Mouse (Mus musculus) heart, postnatal 36 days (tissue): ENCODE results near the gene Glb1l2. TPM values are rescaled to one million over a fixed set of nuclear protein-coding genes. Genes with fewer than 3 reads are reported as not detected.

Experiments
- DNase-seq, 2 experiments: peaks; one replicate each; pipeline ENCODE4 v3.0.0; 2021 to 2022
- intact Hi-C: fragments of 180-260 bp; cut with DNase I; formaldehyde crosslinking; loops from one replicate; pipeline ENCODE4 v1.15.1; 2025
- total RNA-seq, 2 experiments: library from RNA; stranded (reverse); gene quantifications; 2 replicates each; pipeline ENCODE4 v1.2.3; 2021

The Glb1l2 gene
- under 1 TPM; 0.16 to 0.56 TPM for total RNA-seq

- intact Hi-C loops, result no loop called here
- peak; percentile 75 to 81 for DNase-seq
Observed at GRCm38 (mm10) chr9:26805935-26806666, at the start of gene Glb1l2. TSS of gene Glb1l2 (minus strand) at chr9:26806468.

GRCm38 (mm10) chr9:26831089-26831488 lies 24.8 kb upstream of the Glb1l2 start:
- intact Hi-C loops, result no loop called here
- no peak for DNase-seq

GRCm38 (mm10) chr9:26819942-26820341 lies 13.7 kb upstream of the Glb1l2 start:
- intact Hi-C loops, result no loop called here
- no peak for DNase-seq

- DNase-seq, result no peak
- intact Hi-C loops, result no loop called here
Observed at GRCm38 (mm10) chr9:26808735-26809134, 2.5 kb upstream of the Glb1l2 start.

- intact Hi-C loops, result no loop called here
- DNase-seq, result no peak
Observed at GRCm38 (mm10) chr9:26804321-26804720, 1.9 kb downstream of the Glb1l2 start.

- intact Hi-C loops, result no loop called here
Observed at GRCm38 (mm10) chr9:26800357-26800756, 5.9 kb downstream of the Glb1l2 start.

GRCm38 (mm10) chr9:26798731-26799130 lies 7.5 kb downstream of the Glb1l2 start:
- intact Hi-C loops, result no loop called here
- no peak for DNase-seq

More at GRCm38 (mm10) chr9:26800357-26800756, 5.9 kb downstream of the Glb1l2 start:
- no peak for DNase-seq

- DNase-seq, result no peak
- intact Hi-C loops, result no loop called here
Observed at GRCm38 (mm10) chr9:26798205-26798604, 8.1 kb downstream of the Glb1l2 start.

- DNase-seq, result no peak
Observed at GRCm38 (mm10) chr9:26792829-26793228, 13.4 kb downstream of the Glb1l2 start.

GRCm38 (mm10) chr9:26783414-26783975 lies 22.8 kb downstream of the Glb1l2 start:
- intact Hi-C loops, result no loop called here

More at GRCm38 (mm10) chr9:26792829-26793228, 13.4 kb downstream of the Glb1l2 start:
- intact Hi-C loops, result no loop called here

GRCm38 (mm10) chr9:26778421-26778820 lies 27.8 kb downstream of the Glb1l2 start:
- intact Hi-C loops, result loop anchor here (10.0 kb wide), 1 partner anchor 1084 kb away; no protein-coding TSS in a partner anchor
- DNase-seq, result no peak

More at GRCm38 (mm10) chr9:26783414-26783975, 22.8 kb downstream of the Glb1l2 start:
- no peak for DNase-seq

GRCm38 (mm10) chr9:26776122-26776902 lies 30.0 kb downstream of the Glb1l2 start:
- intact Hi-C loops, result loop anchor here (1.0 to 10.0 kb wide), 2 partner anchors 1082 to 1120 kb away; no protein-coding TSS in a partner anchor
- peak; percentile 11 to 18 for DNase-seq

- intact Hi-C loops, result loop anchor here (1.0 to 10.0 kb wide), 2 partner anchors 1081 to 1119 kb away; no protein-coding TSS in a partner anchor
- no peak for DNase-seq
Observed at GRCm38 (mm10) chr9:26775700-26776099, 30.6 kb downstream of the Glb1l2 start.

GRCm38 (mm10) chr9:26768181-26768580 lies 38.1 kb downstream of the Glb1l2 start:
- intact Hi-C loops, result no loop called here
- no peak for DNase-seq

GRCm38 (mm10) chr9:26762477-26762876 lies 43.8 kb downstream of the Glb1l2 start:
- intact Hi-C loops, result loop anchor here (5.0 kb wide), 1 partner anchor 1105 kb away; no protein-coding TSS in a partner anchor
- DNase-seq, result no peak

- intact Hi-C loops, result loop anchor here (5.0 kb wide), 1 partner anchor 1103 kb away; no protein-coding TSS in a partner anchor
- DNase-seq, result no peak
Observed at GRCm38 (mm10) chr9:26760576-26760975, 45.7 kb downstream of the Glb1l2 start.

GRCm38 (mm10) chr9:26760081-26760480 lies 46.2 kb downstream of the Glb1l2 start:
- DNase-seq, result no peak
- intact Hi-C loops, result loop anchor here (5.0 kb wide), 1 partner anchor 1103 kb away; no protein-coding TSS in a partner anchor

GRCm38 (mm10) chr9:26748893-26749292 lies 57.4 kb downstream of the Glb1l2 start:
- no peak for DNase-seq
- intact Hi-C loops, result no loop called here

- intact Hi-C loops, result no loop called here
Observed at GRCm38 (mm10) chr9:26747121-26747520, 59.1 kb downstream of the Glb1l2 start.

GRCm38 (mm10) chr9:26742817-26743216 lies 63.5 kb downstream of the Glb1l2 start:
- no peak for DNase-seq

More at GRCm38 (mm10) chr9:26747121-26747520, 59.1 kb downstream of the Glb1l2 start:
- no peak for DNase-seq

GRCm38 (mm10) chr9:26737116-26737515 lies 69.2 kb downstream of the Glb1l2 start:
- no peak for DNase-seq
- intact Hi-C loops, result no loop called here

More at GRCm38 (mm10) chr9:26742817-26743216, 63.5 kb downstream of the Glb1l2 start:
- intact Hi-C loops, result no loop called here
